Mouse (Mus musculus): ENCODE data around the gene Hmgn2. TPM values are rescaled to one million over a fixed set of nuclear protein-coding genes. Genes with fewer than 3 reads are reported as not detected.
"Not testable (repeated sequence)": the region's sequence is repeated elsewhere in the genome, so short reads cannot be mapped to it uniquely, and the experiment has no call there.

Hmgn2 gene
- total and polyA plus RNA-seq, 3 experiments: 157 to 195 (median 161) TPM

DNA sequence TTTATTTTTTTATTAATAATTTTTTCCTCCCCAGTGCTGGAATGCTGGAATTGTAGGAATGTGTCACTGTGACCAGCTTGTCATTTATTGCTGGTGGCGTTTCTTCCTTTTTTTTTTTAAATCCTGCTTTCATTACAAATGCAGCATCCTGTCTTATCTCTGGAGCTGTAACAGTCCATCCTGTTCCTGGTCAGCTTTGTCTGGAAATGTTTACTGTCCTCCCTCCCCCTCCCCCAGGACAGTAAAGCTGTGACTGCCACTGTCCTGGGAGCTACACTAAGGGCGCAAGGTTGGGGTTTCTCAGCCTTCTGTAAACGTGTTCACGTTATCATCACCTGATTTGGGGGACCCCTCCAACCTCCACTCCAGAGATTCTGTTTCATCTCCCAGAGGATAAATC, 43.2 kb downstream of the Hmgn2 start:
- H3K36me3 ChIP-seq (replicated peaks in 1 of 2; ENCODE audit: control insufficient read depth in 1 of 2, insufficient read depth in 1 of 2, low read length in 1 of 2): no peaks in the 10 kb centered on the region
- dilution Hi-C loops (cut with MboI; ENCODE audit: extremely low pct_ligation_motif_present, extremely low pct_unique_long_range_greater_than_20kb, low sequenced_read_pairs) (no loop called here), in situ Hi-C loops (cut with MboI; ENCODE audit: low pct_ligation_motif_present, low pct_unique_long_range_greater_than_20kb, low sequenced_read_pairs) (no loop called here)

DNA sequence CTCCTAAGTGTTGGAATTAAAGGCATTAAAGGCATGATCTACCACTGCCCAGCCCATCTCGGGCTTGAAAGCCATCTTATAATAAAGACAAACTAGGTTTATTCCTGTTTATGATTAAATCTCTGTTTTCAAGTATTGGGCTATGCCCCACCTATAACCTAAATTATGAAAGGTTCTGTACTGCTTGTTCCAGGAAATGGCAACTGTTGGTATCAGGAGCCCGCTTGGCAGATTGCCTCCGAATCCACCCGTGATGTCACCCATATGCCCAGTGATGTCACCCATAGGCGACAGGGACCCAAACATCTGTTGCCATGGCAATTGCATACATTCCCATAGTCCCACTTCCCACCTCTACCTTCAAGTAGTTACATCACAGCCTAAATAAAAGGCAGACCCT, 44.7 kb downstream of the Hmgn2 start:
- no peaks in the 10 kb centered on the region for H3K79me2 ChIP-seq (replicated peaks; ENCODE audit: control insufficient read depth, extremely low read depth, insufficient read depth, poor library complexity, severe bottlenecking)
- H3K27me3 ChIP-seq (replicated peaks): no peaks in the 10 kb centered on the region
- dilution Hi-C loops (cut with MboI; ENCODE audit: extremely low pct_ligation_motif_present, extremely low pct_unique_long_range_greater_than_20kb, low sequenced_read_pairs) (no loop called here), in situ Hi-C loops (cut with MboI; ENCODE audit: low pct_ligation_motif_present, low pct_unique_long_range_greater_than_20kb, low sequenced_read_pairs) (no loop called here)
- no peaks in the 10 kb centered on the region for H3K36me3 ChIP-seq (replicated peaks in 1 of 2; ENCODE audit: control insufficient read depth in 1 of 2, insufficient read depth in 1 of 2, low read length in 1 of 2)
- H3K4me3 ChIP-seq (replicated peaks in 1 of 3; ENCODE audit: low read depth in 2 of 3, low read length in 2 of 3, poor library complexity in 1 of 3): no peak overlapping the region
- DNase-seq (ENCODE audit: extremely low read depth): no peak
- H3K27ac ChIP-seq (ENCODE audit: insufficient read depth, low read depth): no peak overlapping the region
- H3K9me3 ChIP-seq (replicated peaks; ENCODE audit: low read length): no peaks in the 10 kb centered on the region
- H3K4me1 ChIP-seq (ENCODE audit: control insufficient read depth in 1 of 2, insufficient read depth in 2 of 2): peaks cover 0 to 4% of the 10 kb centered on the region in 2 experiments; a peak in 2 of 4 replicates
- TF ChIP-seq MEF2A (IDR thresholded peaks at IDR 0.05; ENCODE audit: borderline replicate concordance, low read depth, low read length): no peak
- no peak for TF ChIP-seq JUND (conservative IDR thresholded peaks at IDR 0.05; ENCODE audit: low read depth, low read length)
- no peak for TF ChIP-seq PAX5 (IDR thresholded peaks at IDR 0.05; ENCODE audit: low read length)
- no peak for TF ChIP-seq USF1 (IDR thresholded peaks at IDR 0.05; ENCODE audit: low read depth, low read length)
- no peak for TF ChIP-seq RCOR1 (conservative IDR thresholded peaks at IDR 0.05; ENCODE audit: low read depth, low read length)
- TF ChIP-seq UBTF (IDR thresholded peaks at IDR 0.05; ENCODE audit: low read depth, low read length): no peak
- no peak overlapping the region for H3K9ac ChIP-seq (ENCODE audit: insufficient read depth, low read depth)
- no peak overlapping the region for H3K4me2 ChIP-seq (ENCODE audit: insufficient read depth, low read depth, poor library complexity, severe bottlenecking)

More for the DNA sequence above, 43.2 kb downstream of the Hmgn2 start:
- Histone ChIP-seq H3K4me2 (ENCODE audit: insufficient read depth, low read depth, poor library complexity, severe bottlenecking) (no peak overlapping the region), H3K4me1 (ENCODE audit: control insufficient read depth in 1 of 2, insufficient read depth in 2 of 2) (peaks cover 2 to 12% of the 10 kb centered on the region in 2 experiments; a peak in 2 of 4 replicates), H3K4me3 (replicated peaks in 1 of 3; ENCODE audit: low read depth in 2 of 3, low read length in 2 of 3, poor library complexity in 1 of 3) (no peak overlapping the region), H3K27me3 (replicated peaks) (no peaks in the 10 kb centered on the region), H3K27ac (ENCODE audit: insufficient read depth, low read depth) (no peak overlapping the region), H3K79me2 (replicated peaks; ENCODE audit: control insufficient read depth, extremely low read depth, insufficient read depth, poor library complexity, severe bottlenecking) (no peaks in the 10 kb centered on the region), H3K9ac (ENCODE audit: insufficient read depth, low read depth) (no peak overlapping the region), H3K9me3 (replicated peaks; ENCODE audit: low read length) (no peaks in the 10 kb centered on the region)
- TF ChIP-seq IRF4 (IDR thresholded peaks at IDR 0.05; ENCODE audit: low read depth, low read length) (no peak), JUN (IDR thresholded peaks at IDR 0.05; ENCODE audit: insufficient read depth, low read depth, low read length) (no peak), USF2 (conservative IDR thresholded peaks at IDR 0.05; ENCODE audit: low read depth, low read length) (no peak), ZMIZ1 (IDR thresholded peaks at IDR 0.05; ENCODE audit: low read depth, low read length) (no peak), POLR2A (IDR thresholded peaks at IDR 0.05; ENCODE audit: low read depth, low read length) (no peak), TCF12 (IDR thresholded peaks at IDR 0.05; ENCODE audit: low read depth, low read length) (no peak), MAFK (IDR thresholded peaks at IDR 0.05; ENCODE audit: insufficient replicate concordance, low read length) (no peak), MXI1 (IDR thresholded peaks at IDR 0.05; ENCODE audit: low read depth, low read length) (no peak), KAT2A (IDR thresholded peaks at IDR 0.05; ENCODE audit: insufficient replicate concordance, low read length) (no peak), CHD2 (IDR thresholded peaks at IDR 0.05; ENCODE audit: low read length) (no peak), RCOR1 (conservative IDR thresholded peaks at IDR 0.05; ENCODE audit: low read depth, low read length) (no peak), MYC (IDR thresholded peaks at IDR 0.05; ENCODE audit: low read depth, low read length) (no peak), PAX5 (IDR thresholded peaks at IDR 0.05; ENCODE audit: low read length) (no peak), SIN3A (IDR thresholded peaks at IDR 0.05; ENCODE audit: low read length) (no peak), RAD21 (IDR thresholded peaks at IDR 0.05; ENCODE audit: low read depth, low read length) (no peak)
- no peak for DNase-seq (ENCODE audit: extremely low read depth)

DNA sequence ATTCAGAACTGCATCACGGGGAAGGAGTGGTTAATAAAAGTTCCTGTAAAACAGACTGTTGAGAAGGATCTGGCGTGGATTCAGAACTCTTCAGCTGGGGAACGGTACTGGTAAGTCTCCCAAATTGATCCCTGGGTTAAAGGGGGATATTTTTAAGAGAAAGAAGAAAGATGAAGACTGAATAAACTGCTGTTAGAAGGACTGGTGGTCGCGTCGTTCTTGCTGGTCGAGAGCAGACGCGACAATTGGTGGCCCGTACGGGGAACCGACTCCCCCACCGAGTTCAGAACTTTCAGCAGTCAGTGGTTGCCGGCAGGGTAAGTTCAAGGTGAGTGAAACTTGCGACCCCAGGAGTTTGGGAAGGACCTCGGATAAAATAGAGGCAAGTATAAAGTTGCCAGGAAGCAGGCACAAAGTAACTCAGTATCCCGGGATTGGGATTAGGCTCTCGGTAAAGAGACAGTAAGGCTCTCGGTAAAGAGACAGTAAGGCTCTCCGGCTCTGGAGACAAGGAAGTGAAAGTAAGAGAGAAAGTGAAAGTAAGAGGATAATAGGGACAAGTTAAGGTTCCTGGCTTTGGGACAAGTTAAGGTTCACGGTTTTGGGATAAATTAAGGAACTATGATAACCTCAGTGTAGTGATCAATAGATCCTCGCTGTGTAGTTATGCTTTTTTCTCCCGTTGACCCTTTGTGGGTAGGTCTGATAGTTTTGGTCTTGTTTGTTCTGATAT, 50.2 kb downstream of the Hmgn2 start:
- H3K9ac ChIP-seq (ENCODE audit: insufficient read depth, low read depth); H3K4me3 ChIP-seq (replicated peaks in 1 of 3; ENCODE audit: low read depth in 2 of 3, low read length in 2 of 3, poor library complexity in 1 of 3); DNase-seq (ENCODE audit: extremely low read depth); H3K36me3 ChIP-seq (replicated peaks in 1 of 2; ENCODE audit: control insufficient read depth in 1 of 2, insufficient read depth in 1 of 2, low read length in 1 of 2); in situ Hi-C loops (cut with MboI; ENCODE audit: low pct_ligation_motif_present, low pct_unique_long_range_greater_than_20kb, low sequenced_read_pairs); H3K27ac ChIP-seq (ENCODE audit: insufficient read depth, low read depth); H3K4me2 ChIP-seq (ENCODE audit: insufficient read depth, low read depth, poor library complexity, severe bottlenecking); H3K79me2 ChIP-seq (replicated peaks; ENCODE audit: control insufficient read depth, extremely low read depth, insufficient read depth, poor library complexity, severe bottlenecking); H3K4me1 ChIP-seq (ENCODE audit: control insufficient read depth in 1 of 2, insufficient read depth in 2 of 2); H3K9me3 ChIP-seq (replicated peaks; ENCODE audit: low read length); H3K27me3 ChIP-seq (replicated peaks); dilution Hi-C loops (cut with MboI; ENCODE audit: extremely low pct_ligation_motif_present, extremely low pct_unique_long_range_greater_than_20kb, low sequenced_read_pairs): not testable (repeated sequence)
